Mouse (Mus musculus): ENCODE results near the gene Armc2. TPM values are rescaled to one million over a fixed set of nuclear protein-coding genes. Genes with fewer than 3 reads are reported as not detected.

Gene Armc2
- total and polyA plus RNA-seq, 3 experiments = 0.34 to 0.99 (median 0.90) TPM

- DNase-seq (ENCODE audit: extremely low read depth) = no peak
- no peak overlapping the region for H3K27ac ChIP-seq (ENCODE audit: insufficient read depth, low read depth)
- no peak overlapping the region for H3K9ac ChIP-seq (ENCODE audit: insufficient read depth, low read depth)
- H3K4me2 ChIP-seq (ENCODE audit: insufficient read depth, low read depth, poor library complexity, severe bottlenecking) = no peak overlapping the region
- in situ Hi-C loops (cut with MboI; ENCODE audit: low pct_ligation_motif_present, low pct_unique_long_range_greater_than_20kb, low sequenced_read_pairs) = no loop called here
- dilution Hi-C loops (cut with MboI; ENCODE audit: extremely low pct_ligation_motif_present, extremely low pct_unique_long_range_greater_than_20kb, low sequenced_read_pairs) = no loop called here
- H3K79me2 ChIP-seq (replicated peaks; ENCODE audit: control insufficient read depth, extremely low read depth, insufficient read depth, poor library complexity, severe bottlenecking) = no peaks in the 10 kb centered on the region
- no peaks in the 10 kb centered on the region for H3K36me3 ChIP-seq (replicated peaks in 1 of 2; ENCODE audit: control insufficient read depth in 1 of 2, insufficient read depth in 1 of 2, low read length in 1 of 2)
- TF ChIP-seq RAD21 (IDR thresholded peaks at IDR 0.05; ENCODE audit: low read depth, low read length) = no peak
- no peak for TF ChIP-seq MXI1 (IDR thresholded peaks at IDR 0.05; ENCODE audit: low read depth, low read length)
- no peak for TF ChIP-seq ZC3H11A (IDR thresholded peaks at IDR 0.05; ENCODE audit: low read depth, low read length)
- TF ChIP-seq IRF4 (IDR thresholded peaks at IDR 0.05; ENCODE audit: low read depth, low read length) = no peak
- TF ChIP-seq KAT2A (IDR thresholded peaks at IDR 0.05; ENCODE audit: insufficient replicate concordance, low read length) = no peak
- TF ChIP-seq UBTF (IDR thresholded peaks at IDR 0.05; ENCODE audit: low read depth, low read length) = no peak
- TF ChIP-seq CHD2 (IDR thresholded peaks at IDR 0.05; ENCODE audit: low read length) = no peak
- no peak for TF ChIP-seq ZMIZ1 (IDR thresholded peaks at IDR 0.05; ENCODE audit: low read depth, low read length)
- H3K27me3 ChIP-seq (replicated peaks) = no peaks in the 10 kb centered on the region
- no peaks in the 10 kb centered on the region for H3K9me3 ChIP-seq (replicated peaks; ENCODE audit: low read length)
- H3K4me1 ChIP-seq (ENCODE audit: control insufficient read depth in 1 of 2, insufficient read depth in 2 of 2) = peaks cover 0 to 31% of the 10 kb centered on the region in 2 experiments; a peak in 2 of 4 replicates
- no peak overlapping the region for H3K4me3 ChIP-seq (replicated peaks in 1 of 3; ENCODE audit: low read depth in 2 of 3, low read length in 2 of 3, poor library complexity in 1 of 3)
Measured at GRCm38 (mm10) chr10:42043307-42043706, 25.1 kb upstream of the Armc2 start.

GRCm38 (mm10) chr10:42042881-42043280 is 24.6 kb upstream of the Armc2 start:
- Histone ChIP-seq H3K9ac (ENCODE audit: insufficient read depth, low read depth) (no peak overlapping the region), H3K36me3 (replicated peaks in 1 of 2; ENCODE audit: control insufficient read depth in 1 of 2, insufficient read depth in 1 of 2, low read length in 1 of 2) (no peaks in the 10 kb centered on the region), H3K4me3 (replicated peaks in 1 of 3; ENCODE audit: low read depth in 2 of 3, low read length in 2 of 3, poor library complexity in 1 of 3) (no peak overlapping the region), H3K27ac (ENCODE audit: insufficient read depth, low read depth) (no peak overlapping the region), H3K4me1 (ENCODE audit: control insufficient read depth in 1 of 2, insufficient read depth in 2 of 2) (peaks cover 0 to 29% of the 10 kb centered on the region in 2 experiments; a peak in 2 of 4 replicates), H3K79me2 (replicated peaks; ENCODE audit: control insufficient read depth, extremely low read depth, insufficient read depth, poor library complexity, severe bottlenecking) (no peaks in the 10 kb centered on the region), H3K9me3 (replicated peaks; ENCODE audit: low read length) (no peaks in the 10 kb centered on the region), H3K27me3 (replicated peaks) (no peaks in the 10 kb centered on the region), H3K4me2 (ENCODE audit: insufficient read depth, low read depth, poor library complexity, severe bottlenecking) (no peak overlapping the region)
- no peak for TF ChIP-seq MAZ (IDR thresholded peaks at IDR 0.05; ENCODE audit: low read depth, low read length)
- TF ChIP-seq JUN (IDR thresholded peaks at IDR 0.05; ENCODE audit: insufficient read depth, low read depth, low read length) = no peak
- TF ChIP-seq MAFK (IDR thresholded peaks at IDR 0.05; ENCODE audit: insufficient replicate concordance, low read length) = no peak
- no peak for TF ChIP-seq CHD1 (IDR thresholded peaks at IDR 0.05; ENCODE audit: low read depth, low read length)
- no peak for TF ChIP-seq ZMIZ1 (IDR thresholded peaks at IDR 0.05; ENCODE audit: low read depth, low read length)
- no peak for TF ChIP-seq NRF1 (IDR thresholded peaks at IDR 0.05; ENCODE audit: low read depth, low read length)
- TF ChIP-seq CHD2 (IDR thresholded peaks at IDR 0.05; ENCODE audit: low read length) = no peak
- TF ChIP-seq SIN3A (IDR thresholded peaks at IDR 0.05; ENCODE audit: low read length) = no peak
- no peak for TF ChIP-seq E2F4 (IDR thresholded peaks at IDR 0.05; ENCODE audit: insufficient replicate concordance, low read depth, low read length)
- TF ChIP-seq NELFE (IDR thresholded peaks at IDR 0.05; ENCODE audit: low read depth, low read length) = no peak
- no peak for TF ChIP-seq PAX5 (IDR thresholded peaks at IDR 0.05; ENCODE audit: low read length)
- TF ChIP-seq HCFC1 (IDR thresholded peaks at IDR 0.05; ENCODE audit: low read depth, low read length) = no peak
- TF ChIP-seq ETS1 (conservative IDR thresholded peaks at IDR 0.05; ENCODE audit: low read depth, low read length) = no peak
- no peak for TF ChIP-seq USF2 (conservative IDR thresholded peaks at IDR 0.05; ENCODE audit: low read depth, low read length)
- in situ Hi-C loops (cut with MboI; ENCODE audit: low pct_ligation_motif_present, low pct_unique_long_range_greater_than_20kb, low sequenced_read_pairs) (no loop called here), dilution Hi-C loops (cut with MboI; ENCODE audit: extremely low pct_ligation_motif_present, extremely low pct_unique_long_range_greater_than_20kb, low sequenced_read_pairs) (no loop called here)
- DNase-seq (ENCODE audit: extremely low read depth) = no peak

Data from CH12.LX (cell line).